Mouse (Mus musculus): ENCODE results near the gene Slc9a9.
A peak's percentile ranks its signal among the peaks of the same experiment; 100 is the strongest.

Slc9a9 gene

DNA sequence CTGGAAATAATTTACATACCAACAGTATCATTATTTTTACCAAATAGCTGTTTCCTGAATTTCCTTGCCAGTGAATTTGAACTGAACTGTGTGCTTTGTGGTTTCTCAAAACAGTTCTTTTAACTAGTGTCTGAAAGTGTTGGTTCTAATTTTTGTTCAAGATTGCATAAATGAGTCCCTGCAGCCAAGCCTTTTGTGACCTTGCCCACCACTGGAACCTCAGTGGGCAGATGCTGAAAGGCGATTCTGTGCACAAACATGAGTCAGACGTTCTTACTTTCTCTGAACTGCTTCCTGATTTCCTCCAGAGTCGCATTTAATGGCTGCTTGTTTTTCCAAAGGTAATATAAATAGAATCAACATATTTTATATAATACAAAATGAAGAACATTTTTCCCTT lies 281.0 kb downstream of the Slc9a9 start:
- DNase-seq (ENCODE audit: inconsistent ontology term), result peak; percentile 76

DNA sequence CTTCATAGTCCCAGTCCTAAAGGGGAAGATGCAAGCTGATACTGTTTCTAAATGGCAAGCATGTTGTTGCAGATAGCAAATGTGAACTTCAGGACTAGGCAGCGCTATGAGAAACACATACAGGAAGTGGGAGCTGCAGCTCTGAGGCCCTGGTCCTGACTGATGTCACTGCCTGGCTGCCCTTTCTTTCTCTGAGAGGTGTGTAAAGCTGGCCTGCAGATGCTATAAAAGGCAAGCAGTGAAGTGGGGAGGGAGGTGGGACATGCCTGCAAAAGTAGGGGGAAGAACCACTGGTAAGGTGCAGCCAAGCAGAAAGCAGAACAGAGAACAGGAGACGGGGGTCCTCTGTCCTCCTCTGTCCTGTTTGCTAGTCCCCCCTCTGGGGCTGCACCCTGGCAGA lies 285.9 kb downstream of the Slc9a9 start:
- no peak for DNase-seq (ENCODE audit: inconsistent ontology term)

DNA sequence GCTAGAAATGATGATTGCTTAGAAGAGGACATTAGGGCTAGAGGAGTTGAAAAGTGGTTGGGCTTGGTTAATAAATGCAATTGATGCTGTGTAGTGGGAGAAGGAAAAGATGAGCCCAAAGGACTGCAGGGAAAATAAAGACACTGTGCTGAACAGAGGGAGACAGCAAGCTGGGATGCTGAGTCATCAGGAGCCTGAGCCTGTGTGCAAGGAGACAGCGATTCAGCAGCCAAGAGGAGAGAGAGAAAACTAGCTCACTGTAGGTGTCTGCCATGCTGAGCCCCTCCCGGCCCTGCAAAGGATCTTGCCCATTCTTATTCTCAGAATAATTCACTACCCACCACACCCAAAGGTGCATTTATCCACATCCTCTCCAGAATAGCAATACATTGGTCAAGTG lies 288.7 kb downstream of the Slc9a9 start:
- DNase-seq (ENCODE audit: inconsistent ontology term), result no peak

DNA sequence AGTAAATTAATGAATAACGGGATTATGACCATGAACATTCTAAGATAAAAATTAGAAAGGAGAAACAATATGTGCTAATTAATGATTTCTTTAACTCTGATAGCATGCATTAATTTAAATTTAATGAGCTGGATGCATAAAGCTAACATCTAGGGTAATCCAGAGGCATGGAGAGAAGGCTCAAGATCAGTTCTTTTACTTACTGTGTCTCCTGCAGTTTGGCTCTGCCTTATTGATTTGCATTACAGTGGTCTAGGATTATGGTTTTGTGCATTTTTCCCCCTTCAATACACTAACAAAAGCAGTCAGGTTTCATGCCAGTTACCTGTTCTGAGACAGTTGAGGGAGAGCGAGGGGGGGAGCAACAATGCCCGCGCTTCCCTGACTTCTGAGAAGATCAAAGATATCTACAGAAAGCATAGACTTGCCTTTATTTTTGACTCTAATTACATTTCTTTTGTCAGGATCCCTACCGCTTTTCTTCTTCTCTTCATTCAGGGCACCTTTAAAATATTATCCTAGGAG lies 298.9 kb downstream of the Slc9a9 start:
- no peak for DNase-seq (ENCODE audit: inconsistent ontology term)

DNA sequence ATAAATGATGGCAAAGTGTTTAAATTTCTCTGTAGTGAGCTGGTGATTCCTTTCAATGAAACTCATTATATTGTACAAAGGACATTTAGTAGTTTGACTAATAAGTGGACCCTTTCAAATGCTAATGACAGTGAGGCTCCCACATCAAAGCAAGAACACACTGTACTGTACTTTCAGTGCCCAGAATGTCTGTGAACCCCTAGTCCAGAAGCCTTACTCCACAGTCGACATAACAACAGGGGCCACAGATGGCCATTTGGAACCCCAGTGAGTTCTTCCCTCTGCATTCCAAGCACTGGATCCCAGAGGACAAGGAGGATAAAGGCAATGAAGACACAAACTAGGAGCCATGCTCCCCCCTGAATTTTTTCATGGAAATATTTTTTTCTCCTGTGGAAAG lies 299.4 kb downstream of the Slc9a9 start:
- peak; percentile 86 for DNase-seq (ENCODE audit: inconsistent ontology term)

DNA sequence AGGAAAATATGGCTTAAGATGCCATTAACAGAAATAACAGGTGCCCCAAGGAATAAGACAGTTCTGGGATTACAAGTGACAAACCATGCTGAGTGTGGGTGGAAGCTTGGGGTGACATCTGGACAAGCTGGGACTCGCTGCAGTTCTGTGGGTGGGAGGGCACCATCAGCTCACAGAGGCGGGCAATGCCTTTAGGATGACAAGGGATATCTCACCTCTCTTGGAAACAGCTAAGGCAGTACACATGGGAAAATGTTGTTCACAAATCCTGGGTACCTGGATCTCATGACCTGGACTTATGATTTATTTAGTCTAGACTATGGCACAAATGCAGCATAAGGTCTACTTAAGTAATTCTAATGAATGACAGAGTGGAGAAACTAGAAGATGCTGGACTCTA lies 302.3 kb downstream of the Slc9a9 start:
- no peak for DNase-seq (ENCODE audit: inconsistent ontology term)

DNA sequence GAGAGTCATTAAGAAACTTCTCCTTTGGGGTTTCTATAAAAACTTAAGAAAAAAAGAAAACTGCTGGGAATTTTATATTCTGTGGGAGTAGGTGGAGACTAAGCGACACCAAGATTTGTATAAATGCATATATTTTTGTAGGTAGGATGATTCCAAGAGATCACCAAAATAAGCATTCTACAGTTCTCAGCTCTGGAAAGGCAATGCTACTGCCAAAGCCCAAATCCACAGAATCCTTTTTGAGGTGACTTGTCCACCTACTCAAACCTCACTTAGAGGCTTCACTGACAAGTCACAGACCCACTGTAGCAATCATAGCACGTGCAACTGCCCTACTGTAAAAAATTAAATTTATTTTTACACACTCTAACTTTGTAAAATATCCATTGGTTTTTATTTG lies 303.0 kb downstream of the Slc9a9 start:
- no peak for DNase-seq (ENCODE audit: inconsistent ontology term)

DNA sequence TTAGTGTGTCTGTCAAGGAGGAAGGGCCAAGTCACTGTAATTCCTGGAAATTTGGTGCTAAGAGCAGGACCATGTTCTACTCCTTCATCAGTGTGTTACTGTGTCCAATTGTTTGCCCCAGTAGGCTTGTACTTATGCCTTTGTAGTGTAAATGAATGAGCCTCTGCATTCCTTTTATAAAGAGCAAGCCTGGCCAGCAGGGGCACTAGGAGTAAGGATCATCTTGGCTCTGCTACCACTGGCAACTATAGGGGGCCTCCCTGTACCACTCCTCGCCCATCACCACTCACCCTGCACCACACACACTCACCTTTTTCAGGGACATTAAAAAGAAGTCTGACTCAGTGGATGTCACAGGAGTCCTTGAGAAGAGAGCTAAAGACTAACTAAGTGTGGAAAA lies 306.5 kb downstream of the Slc9a9 start:
- DNase-seq (ENCODE audit: inconsistent ontology term), result no peak

DNA sequence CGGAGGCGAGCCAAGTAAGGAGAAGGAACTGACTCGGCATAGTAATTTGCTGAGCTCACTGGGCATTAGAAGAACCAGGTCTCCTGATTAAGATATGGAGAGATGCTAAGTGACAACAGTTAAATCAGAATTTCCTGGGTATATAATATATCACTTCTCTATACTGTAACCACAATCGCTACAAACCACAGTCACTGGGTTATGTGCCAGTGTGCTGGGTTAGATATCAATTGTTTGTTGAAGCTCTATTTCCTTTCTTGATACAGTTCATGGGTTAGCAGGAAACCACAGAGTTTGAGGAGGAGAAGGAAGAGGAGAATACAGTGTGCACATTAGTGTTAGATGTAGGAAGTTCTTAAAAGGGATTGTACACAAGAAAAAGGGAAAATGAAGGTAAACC lies 323.9 kb downstream of the Slc9a9 start:
- no peak for DNase-seq (ENCODE audit: inconsistent ontology term)

DNA sequence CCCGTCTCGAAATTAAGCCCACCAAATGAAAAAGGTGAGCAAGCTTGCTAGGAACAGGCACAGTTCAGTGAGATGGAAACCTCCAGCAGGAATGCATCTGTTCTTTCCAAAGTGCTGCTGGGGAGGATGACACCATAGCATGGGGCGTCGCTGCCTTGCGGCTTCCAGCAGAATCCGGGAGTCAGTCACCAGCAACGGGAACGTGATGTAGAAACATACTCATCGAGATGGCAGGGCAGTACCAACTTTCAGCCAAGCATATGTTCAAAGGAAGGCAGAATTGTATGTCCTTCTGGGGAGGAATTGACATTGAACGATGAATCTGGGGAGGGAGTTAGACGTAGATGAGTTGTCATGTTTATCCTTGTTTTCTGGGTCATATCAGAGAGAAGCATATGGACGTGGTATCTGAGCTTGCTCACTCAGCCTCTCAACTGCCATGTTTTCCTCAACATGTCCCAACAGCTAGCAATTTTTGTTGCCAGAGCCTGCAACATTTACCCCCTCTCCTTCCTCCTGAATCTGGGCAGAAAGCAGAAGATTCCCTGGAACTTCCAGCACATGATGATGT lies 350.5 kb downstream of the Slc9a9 start:
- no peak for DNase-seq (ENCODE audit: inconsistent ontology term)

DNA sequence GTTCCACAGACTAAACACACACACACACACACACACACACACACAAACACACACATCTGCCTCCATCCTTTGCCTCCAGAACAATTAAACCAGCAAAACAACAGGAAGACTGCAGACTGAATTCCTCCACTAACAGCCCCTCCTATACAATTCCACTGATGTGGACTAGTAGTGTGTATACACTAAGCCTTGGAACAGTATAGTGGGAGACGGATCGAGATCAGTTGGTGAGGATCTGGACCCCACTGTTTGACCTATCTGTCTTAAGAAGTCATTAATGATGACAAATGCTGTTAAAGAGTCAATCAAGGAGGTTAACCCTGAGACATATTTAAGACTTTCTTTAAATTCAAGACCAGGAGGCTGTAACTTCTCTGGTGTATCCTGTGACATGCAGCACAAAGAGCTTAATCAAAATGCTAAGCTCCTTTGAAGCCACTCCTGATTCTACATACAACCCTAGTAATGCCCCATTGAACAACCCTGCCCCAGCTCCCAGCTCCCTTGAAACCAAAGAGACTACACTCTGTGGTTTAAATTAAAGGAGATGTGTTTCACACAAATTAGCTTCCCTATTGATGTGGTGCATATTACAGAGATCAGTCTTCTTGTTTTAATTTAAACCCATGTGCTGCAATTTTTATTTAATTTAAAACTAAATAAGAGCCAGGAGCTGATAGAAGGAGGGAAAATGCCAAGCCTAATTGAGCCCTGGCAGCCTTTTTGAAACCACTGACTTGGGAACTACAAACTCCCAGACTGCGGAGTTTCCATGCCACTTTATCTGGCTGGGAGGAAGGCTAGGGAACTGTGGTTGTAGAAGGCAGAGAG lies 364.6 kb downstream of the Slc9a9 start:
- peak; percentile 41 for DNase-seq (ENCODE audit: inconsistent ontology term)

DNA sequence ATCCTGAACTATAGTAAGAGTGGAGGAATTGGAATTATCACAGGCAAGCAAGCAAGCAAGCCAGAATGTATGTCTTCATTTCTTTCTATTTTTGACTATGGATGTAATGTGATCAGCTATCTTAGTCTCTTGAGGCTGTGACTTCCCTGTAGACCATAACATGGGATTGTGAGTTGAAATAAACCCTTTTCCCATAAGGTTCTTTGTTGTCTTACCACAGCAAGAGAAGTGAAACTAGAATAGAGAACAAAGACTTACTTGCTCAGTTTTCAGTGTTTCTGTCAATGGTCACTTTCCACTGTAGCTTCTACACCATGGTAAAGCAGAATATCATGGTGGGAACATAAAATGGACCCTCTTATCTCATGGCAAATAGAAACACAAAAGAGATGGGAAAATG lies 366.5 kb downstream of the Slc9a9 start:
- DNase-seq (ENCODE audit: inconsistent ontology term), result no peak

DNA sequence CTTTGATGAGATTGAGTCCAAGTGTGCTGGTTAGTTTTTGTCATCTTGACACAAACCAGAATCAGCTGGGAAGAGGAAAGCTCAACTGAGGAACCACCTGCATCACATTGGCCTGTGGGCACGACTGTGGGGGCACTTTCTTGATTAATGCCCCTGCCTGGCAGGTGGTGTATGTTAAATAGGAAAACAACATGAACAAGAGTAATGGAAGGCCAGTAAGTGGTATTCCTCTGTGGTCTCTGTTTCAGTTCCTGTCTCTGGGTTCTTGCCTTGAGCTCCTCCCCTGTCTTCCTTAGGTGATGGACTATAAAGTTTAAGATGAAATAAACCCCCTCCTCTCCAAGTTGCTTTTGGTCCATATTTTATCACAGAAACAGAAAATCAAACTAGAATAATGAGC lies 372.7 kb downstream of the Slc9a9 start:
- DNase-seq (ENCODE audit: inconsistent ontology term), result no peak

DNA sequence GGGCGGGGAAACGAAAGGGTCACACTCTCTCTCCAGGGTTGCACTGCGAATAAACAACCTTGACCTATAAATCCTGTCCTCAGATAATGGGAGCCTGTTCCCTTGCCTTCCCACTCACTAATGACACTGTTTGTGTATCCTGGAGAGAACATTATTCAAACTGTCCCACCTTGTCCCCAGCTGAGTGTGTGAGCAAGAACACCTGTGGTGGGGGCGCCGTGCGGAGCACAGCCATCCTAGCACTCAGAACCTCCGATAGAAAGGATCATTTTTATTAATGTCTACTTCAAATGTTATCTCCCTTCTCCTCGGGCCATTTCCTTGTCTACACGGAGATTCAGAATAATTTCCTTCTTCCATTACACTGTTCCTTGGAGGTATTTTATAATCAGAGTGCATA lies 382.5 kb downstream of the Slc9a9 start:
- no peak for DNase-seq (ENCODE audit: inconsistent ontology term)

DNA sequence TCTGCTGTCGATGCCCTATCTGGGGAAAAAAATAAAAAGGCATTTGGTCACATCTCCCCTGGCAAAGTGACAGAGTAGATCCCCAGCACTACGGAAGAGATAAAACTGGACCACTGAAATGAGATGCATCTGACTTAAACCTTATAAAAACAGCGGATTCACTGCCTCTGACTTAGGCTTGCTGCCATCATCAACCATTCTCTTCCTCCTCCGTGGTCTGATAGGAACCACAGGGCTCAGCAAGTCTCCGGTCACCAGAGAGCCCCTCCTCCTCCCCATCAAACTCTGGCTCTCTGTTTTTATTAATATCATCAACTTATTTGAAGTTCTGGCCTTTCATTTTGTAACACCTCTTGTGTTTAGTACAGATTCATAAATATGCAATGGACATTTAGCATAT lies 383.5 kb downstream of the Slc9a9 start:
- DNase-seq (ENCODE audit: inconsistent ontology term), result no peak

DNA sequence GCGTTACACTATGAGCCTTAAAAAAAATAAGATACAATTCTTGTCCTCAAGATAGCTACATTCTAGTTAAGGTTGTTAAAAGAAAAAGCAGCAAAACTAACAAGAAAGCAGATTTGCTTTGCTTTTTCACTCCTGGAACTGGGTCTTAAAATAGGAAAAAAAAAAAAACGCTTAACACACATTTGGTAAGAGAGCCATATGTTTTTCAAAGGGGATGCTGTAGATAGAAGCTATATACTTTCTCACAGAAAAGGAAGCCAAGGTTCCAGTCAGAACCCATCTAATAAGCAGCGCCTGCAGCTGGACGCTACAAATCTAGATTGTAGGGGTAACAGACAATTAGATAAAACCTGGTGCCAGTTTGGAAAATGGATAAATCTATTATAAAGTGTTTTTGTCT lies 386.1 kb downstream of the Slc9a9 start:
- no peak for DNase-seq (ENCODE audit: inconsistent ontology term)

DNA sequence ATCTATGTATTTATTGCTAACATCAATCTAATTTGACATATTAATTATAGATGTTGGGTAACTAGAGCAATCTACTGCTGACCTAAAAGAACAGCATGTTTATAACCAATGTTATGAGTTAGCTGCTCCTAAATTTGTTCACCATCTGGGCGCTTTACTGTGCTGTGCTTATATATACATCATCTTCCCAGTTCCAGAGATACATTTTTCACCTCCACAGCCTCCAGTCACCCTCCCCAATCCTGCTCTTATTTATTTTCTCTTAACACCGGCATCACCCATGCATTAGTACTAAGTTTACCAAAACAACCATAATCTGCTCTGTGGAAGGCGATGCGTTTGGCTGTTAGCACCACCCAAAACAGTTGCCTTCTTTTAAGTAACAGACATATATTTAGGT lies 391.0 kb downstream of the Slc9a9 start:
- DNase-seq (ENCODE audit: inconsistent ontology term), result no peak

DNA sequence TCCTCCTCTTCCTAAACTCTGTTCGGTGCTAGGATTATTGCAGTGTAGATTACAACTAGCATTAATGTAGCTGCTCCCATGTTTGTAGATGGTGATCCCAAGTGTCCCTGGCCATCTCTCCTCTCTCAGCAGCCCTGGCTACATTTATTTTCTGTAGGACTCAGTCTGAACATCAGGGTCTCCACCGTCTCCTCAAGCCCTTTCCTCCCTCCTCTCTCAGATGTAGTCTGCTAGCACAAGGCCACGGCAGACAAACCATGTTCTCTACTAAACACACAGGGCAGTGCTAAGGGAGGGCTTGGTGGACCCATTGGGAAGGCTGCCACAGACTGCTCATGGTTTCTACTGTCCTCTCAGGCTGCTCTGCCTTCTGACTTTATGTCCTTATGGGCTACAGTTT lies 397.3 kb downstream of the Slc9a9 start:
- no peak for DNase-seq (ENCODE audit: inconsistent ontology term)

DNA sequence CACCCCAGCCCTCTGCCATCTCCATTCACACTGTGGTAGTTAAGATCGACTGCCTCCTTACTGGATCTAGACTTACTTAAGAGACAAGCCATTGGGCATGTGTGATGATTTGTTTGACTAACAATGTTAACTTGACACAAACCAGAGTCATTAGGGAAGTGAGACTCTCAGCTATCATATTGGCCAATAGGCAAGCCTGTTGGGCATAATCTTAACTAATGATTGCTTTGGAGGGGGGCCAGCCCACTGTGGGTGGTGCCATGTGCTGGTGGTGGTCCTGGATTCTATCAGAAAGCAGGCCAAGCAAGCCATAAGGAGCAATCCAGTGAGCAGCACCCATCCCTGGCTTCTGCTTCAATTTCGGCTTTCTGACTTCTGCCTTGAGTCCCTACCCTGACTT lies 398.8 kb downstream of the Slc9a9 start:
- DNase-seq (ENCODE audit: inconsistent ontology term), result no peak

DNA sequence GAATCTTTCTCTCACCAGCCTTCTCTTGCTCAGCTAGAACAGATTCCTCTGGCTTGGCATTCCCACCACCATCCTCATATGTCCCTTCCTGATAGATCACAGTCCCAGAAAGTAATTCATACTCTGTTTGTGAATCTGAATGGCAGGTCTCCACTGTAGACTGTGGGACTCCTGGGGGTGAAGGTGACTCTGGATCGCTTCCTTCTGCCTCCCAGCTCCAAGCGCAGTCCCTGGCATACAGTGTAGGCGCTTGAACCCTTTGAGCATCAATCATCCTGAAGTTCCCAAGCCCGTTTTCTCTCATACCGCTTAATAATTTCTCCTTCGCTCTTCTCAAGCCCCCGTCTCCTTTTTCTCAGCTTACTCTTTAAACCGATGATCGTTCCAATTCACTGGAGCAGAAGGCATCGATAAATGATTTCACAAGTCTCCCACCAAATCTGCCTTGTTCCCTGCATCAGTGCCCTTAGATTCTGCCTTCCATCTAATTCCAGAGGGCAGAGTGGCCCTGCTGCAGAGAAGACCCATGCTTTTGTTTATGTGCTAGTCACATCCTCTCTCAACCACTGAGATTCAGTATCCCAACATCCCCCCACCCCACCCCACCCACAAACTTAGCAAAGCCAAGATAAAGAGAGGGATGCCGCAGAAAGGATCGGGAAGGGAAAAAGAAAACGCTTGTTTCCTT lies 401.3 kb downstream of the Slc9a9 start:
- no peak for DNase-seq (ENCODE audit: inconsistent ontology term)

DNA sequence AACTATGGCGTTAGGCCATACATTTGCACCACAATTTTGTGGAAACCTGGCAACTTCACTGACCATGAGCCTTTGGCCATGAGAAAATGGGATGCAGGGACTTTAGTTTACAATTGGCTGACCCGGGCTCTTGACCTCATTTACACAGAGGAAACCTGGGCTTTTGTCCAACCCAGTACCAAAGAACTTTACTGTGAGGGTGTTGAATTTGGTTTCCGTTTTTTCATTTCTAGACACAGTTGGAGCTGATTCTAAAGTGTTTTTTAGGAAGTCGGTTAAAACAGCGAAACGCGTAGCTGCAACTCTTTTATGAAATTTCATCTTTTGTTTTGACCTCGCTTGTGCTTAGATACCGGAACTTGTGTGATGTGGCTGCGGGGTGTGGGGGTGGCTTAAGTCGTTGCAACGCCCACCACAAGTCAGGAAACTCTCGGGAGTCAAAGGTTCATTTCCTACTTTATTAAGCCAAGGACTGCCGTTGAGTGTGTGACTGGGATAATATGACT lies 402.8 kb downstream of the Slc9a9 start:
- peak; percentile 55 for DNase-seq (ENCODE audit: inconsistent ontology term)

DNA sequence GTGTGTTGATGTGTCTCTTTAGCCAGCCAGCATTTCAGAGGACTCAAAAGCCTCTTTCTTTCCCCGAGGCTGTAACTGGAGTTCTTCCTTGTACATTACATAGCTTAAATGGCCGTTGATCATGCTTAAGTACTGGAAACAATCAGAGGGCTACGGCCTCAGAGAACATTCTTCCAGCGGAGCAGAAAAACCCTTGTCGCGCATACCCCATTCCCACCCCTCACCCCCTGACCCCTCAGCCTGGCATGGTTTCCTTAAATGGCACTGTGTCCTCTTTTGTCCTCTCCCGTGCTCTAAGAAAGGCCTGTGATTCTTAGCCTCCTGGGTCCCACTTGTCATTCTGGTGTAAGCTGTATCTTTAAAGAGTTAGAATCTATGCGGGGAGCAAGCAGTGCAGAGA lies 404.0 kb downstream of the Slc9a9 start:
- DNase-seq (ENCODE audit: inconsistent ontology term), result no peak

DNA sequence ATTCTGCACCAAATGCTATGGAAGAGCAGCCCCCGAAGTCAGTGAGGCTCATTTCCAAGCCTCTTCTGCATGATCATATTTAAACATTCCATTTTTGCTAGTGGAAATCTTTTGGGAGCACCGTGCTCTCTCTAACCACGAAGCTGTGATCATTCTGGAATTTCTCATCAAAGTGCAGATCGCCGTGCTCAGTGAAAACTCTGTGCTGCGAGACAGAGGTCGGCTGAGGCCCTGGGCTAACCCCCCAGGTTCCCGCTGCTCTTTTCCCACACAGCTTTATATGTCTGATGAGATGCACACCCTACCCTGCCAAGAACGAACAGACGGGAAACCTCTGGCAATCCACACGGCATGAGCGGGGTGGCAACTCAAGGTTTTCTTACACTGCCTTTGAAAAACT lies 406.1 kb downstream of the Slc9a9 start:
- no peak for DNase-seq (ENCODE audit: inconsistent ontology term)
